Mouse (Mus musculus): ENCODE measurements around the gene Gm49630. TPM values are rescaled to one million over a fixed set of nuclear protein-coding genes. Genes with fewer than 3 reads are reported as not detected.
"Not testable (repeated sequence)": the region's sequence is repeated elsewhere in the genome, so short reads cannot be mapped to it uniquely, and the experiment has no call there.

Gm49630 gene
- polyA plus RNA-seq, 1 experiment from 2014 or later: not detected

- H3K27me3 ChIP-seq (replicated peaks; ENCODE audit: control insufficient read depth, insufficient read depth, low read length); H3K4me1 ChIP-seq (replicated peaks; ENCODE audit: control insufficient read depth, insufficient read depth, low read length); H3K9ac ChIP-seq (replicated peaks; ENCODE audit: low read depth, low read length); H3K4me3 ChIP-seq (replicated peaks; ENCODE audit: low read length); H3K36me3 ChIP-seq (ENCODE audit: control insufficient read depth, insufficient read depth); H3K4me2 ChIP-seq (ENCODE audit: low read length); ATAC-seq; H3K9me3 ChIP-seq (ENCODE audit: control insufficient read depth, low read length); H3K27ac ChIP-seq (ENCODE audit: low read length): not testable (repeated sequence)
- WGBS: 88% methylated on average over 7 of the region's 7 CpGs
These were observed 23.3 kb upstream of the Gm49630 start for GRCm38 (mm10) chr17:7395116-7395515.

DNA sequence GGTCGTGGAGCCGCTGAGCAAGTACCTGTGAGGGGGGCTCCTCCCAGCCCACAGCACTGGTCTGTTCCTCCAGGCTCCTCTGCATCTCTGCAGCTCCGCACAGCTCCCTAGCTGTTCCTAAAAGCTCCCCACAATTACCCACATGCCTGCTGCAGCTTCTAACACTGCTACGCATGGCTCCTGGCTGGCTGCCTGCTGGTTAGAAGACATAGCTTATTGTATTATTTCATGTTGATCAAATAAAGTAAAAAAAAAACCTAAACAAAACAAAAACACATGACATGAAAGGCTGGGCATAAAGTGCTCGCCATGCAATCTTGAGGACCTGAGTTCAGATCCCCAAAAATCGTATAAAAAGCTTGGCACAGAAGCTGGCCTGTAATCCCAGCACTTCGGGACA is 18.1 kb upstream of the Gm49630 start:
- H3K27me3 ChIP-seq (replicated peaks; ENCODE audit: control insufficient read depth, insufficient read depth, low read length); H3K9ac ChIP-seq (replicated peaks; ENCODE audit: low read depth, low read length); H3K27ac ChIP-seq (ENCODE audit: low read length); H3K9me3 ChIP-seq (ENCODE audit: control insufficient read depth, low read length); H3K4me2 ChIP-seq (ENCODE audit: low read length); H3K4me1 ChIP-seq (replicated peaks; ENCODE audit: control insufficient read depth, insufficient read depth, low read length); H3K36me3 ChIP-seq (ENCODE audit: control insufficient read depth, insufficient read depth); H3K4me3 ChIP-seq (replicated peaks; ENCODE audit: low read length): not testable (repeated sequence)
- 40% methylated on average over 7 of the region's 7 CpGs for WGBS
- 0 out of 2 replicates have a peak, but pooled peaks have one; percentile 33 for ATAC-seq

DNA sequence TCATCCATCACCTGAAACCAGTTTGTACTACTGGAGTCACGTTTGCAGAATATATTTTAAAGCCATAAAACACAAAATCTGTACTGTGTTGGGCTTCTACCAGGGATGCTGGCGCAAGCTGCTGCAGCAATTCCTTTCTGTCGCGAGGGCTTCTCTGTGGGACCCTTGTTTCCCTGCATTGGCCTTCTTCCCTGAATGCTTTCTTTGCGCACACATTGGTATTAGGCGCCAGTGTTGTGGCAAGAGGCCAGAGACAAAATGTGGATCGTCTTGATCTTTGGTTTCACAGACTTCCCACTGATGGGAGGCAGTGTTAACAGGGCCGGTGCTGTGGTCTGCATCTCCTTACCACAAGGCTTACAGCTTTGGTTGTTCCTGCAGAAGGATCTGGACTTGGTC is 17.2 kb upstream of the Gm49630 start:
- H3K27ac ChIP-seq (ENCODE audit: low read length); H3K4me3 ChIP-seq (replicated peaks; ENCODE audit: low read length); H3K4me1 ChIP-seq (replicated peaks; ENCODE audit: control insufficient read depth, insufficient read depth, low read length); ATAC-seq; H3K36me3 ChIP-seq (ENCODE audit: control insufficient read depth, insufficient read depth); H3K27me3 ChIP-seq (replicated peaks; ENCODE audit: control insufficient read depth, insufficient read depth, low read length); H3K4me2 ChIP-seq (ENCODE audit: low read length); H3K9ac ChIP-seq (replicated peaks; ENCODE audit: low read depth, low read length); H3K9me3 ChIP-seq (ENCODE audit: control insufficient read depth, low read length): not testable (repeated sequence)
- 59% methylated on average over 5 of the region's 8 CpGs for WGBS

DNA sequence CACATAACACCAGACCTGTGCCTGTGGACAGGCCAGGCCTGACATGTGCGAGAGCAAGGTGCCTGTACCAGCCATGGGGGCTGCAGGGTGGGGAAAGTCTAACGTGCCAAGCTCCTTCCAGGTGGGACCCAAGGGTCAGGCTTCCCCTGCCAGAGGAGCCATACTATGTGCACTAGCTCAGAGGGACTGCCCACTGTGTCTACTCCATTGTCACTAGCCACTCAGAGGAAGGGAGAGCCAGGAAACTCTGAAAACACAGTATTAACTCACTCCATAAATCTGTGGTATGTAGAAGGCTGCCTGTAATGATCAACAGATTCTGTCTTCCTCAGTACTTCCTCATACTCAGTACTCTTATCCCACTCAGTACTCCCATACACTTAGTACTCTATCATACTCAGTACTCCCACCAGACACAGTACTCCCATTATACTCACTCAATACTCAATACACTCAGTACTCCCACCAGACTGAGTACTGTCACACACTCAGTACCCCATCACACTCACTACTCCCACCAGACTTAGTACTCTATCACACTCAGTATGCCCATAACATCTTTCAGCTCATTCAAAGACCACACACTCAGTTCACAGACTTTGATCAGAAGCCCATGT is 16.7 kb upstream of the Gm49630 start:
- H3K4me2 ChIP-seq (ENCODE audit: low read length); ATAC-seq: not testable (repeated sequence)
- WGBS: no CpG with 5 or more reads among the region's 2 CpGs

DNA sequence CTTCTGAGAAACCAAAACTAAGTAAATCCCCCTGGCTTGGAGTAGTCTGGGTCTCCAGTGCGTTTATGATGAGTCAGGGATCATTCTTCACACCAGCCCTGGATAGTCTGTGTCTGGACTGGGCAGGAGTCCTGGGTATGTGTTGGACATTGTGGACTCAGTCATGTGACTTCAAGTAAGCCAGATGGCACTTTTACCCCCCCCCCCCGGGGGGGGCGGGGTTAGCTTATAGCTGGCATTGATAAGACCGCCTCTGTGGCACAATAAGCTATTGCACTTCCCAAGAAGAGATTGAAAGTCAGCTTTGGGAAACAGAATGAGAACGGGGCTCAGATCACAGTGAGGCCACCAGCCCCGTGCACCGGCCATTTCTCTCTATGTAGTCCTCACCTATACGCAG is 14.2 kb upstream of the Gm49630 start:
- H3K4me2 ChIP-seq (ENCODE audit: low read length); H3K9me3 ChIP-seq (ENCODE audit: control insufficient read depth, low read length); ATAC-seq; H3K27me3 ChIP-seq (replicated peaks; ENCODE audit: control insufficient read depth, insufficient read depth, low read length); H3K9ac ChIP-seq (replicated peaks; ENCODE audit: low read depth, low read length); H3K4me3 ChIP-seq (replicated peaks; ENCODE audit: low read length); H3K36me3 ChIP-seq (ENCODE audit: control insufficient read depth, insufficient read depth); H3K4me1 ChIP-seq (replicated peaks; ENCODE audit: control insufficient read depth, insufficient read depth, low read length); H3K27ac ChIP-seq (ENCODE audit: low read length): not testable (repeated sequence)
- 68% methylated on average over 8 of the region's 8 CpGs for WGBS

More for the DNA sequence above, 16.7 kb upstream of the Gm49630 start:
- H3K9ac ChIP-seq (replicated peaks; ENCODE audit: low read depth, low read length); H3K27me3 ChIP-seq (replicated peaks; ENCODE audit: control insufficient read depth, insufficient read depth, low read length); H3K9me3 ChIP-seq (ENCODE audit: control insufficient read depth, low read length); H3K4me3 ChIP-seq (replicated peaks; ENCODE audit: low read length); H3K36me3 ChIP-seq (ENCODE audit: control insufficient read depth, insufficient read depth); H3K4me1 ChIP-seq (replicated peaks; ENCODE audit: control insufficient read depth, insufficient read depth, low read length); H3K27ac ChIP-seq (ENCODE audit: low read length): not testable (repeated sequence)

DNA sequence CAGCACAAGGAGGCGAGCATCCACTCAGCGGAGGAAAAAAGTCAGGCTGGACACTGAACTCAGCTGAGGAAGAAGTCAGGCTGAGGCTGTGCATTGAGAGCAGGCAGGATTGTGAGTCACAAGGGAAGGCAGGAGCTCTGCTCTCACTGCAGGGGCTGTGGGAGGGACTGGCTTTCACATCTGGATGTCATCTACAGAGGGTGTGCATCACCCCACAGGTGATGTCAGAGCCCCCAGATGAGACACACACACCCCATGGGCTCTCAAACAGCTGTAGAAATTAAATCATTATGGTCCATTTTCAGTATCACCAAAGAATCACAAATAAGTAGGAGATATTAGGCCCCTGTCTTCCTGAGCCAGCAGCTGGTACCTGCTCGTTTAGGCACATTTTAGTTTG is 13.6 kb upstream of the Gm49630 start, which contains the start of gene Unc93a2:
Gene Unc93a2 (minus strand): TSS at position 101 of the 400 bp plus-strand sequence.
- not testable (repeated sequence) for H3K4me2 ChIP-seq (ENCODE audit: low read length); H3K27me3 ChIP-seq (replicated peaks; ENCODE audit: control insufficient read depth, insufficient read depth, low read length); H3K4me1 ChIP-seq (replicated peaks; ENCODE audit: control insufficient read depth, insufficient read depth, low read length); H3K9me3 ChIP-seq (ENCODE audit: control insufficient read depth, low read length); H3K27ac ChIP-seq (ENCODE audit: low read length); H3K4me3 ChIP-seq (replicated peaks; ENCODE audit: low read length); H3K36me3 ChIP-seq (ENCODE audit: control insufficient read depth, insufficient read depth); H3K9ac ChIP-seq (replicated peaks; ENCODE audit: low read depth, low read length); ATAC-seq
- 76% methylated on average over 3 of the region's 3 CpGs for WGBS

DNA sequence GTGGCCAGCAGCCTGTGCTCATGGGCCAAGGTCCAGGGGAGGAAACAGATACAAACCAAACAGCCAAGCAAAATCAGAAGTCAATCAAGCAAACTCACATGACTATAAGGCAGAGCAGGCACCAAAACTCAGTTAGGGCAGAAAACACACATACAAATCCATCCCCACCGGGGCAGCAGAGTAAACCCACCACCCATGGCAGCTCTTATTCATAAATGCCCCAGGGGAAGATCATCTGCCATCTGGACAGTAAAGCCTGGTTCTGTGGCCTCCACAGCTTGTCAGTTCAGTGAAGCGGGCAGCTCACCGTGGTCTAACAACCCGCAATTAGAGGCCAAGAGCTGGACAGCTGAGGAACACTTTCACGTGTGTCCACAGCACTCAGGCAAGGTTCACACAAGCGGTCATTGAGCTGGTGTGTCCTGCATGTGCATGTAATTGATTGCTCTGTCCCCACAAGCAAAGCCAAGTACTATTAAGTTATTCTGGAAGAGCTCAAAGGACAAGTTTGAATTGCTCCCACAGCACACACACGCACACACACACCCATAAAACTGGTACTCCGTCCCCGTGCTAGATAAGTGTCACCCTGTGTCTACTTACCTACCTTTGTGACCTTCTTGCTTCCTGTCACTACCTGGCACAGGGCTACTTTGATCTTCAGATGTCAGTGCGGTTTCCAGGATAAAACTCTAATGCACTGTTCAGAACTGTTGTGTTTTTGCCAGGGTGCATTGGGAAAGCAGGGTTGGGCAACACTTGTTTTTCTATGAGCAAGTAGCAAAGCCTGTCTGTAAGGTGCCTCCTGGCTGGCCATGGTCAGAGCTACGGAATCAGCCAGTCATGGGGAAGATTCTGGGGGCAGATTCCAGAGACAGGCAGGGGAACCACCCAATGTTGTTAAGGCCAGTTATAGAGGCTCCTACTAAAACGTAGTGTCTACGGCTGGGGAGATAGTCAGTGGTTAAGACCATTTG is 11.7 kb upstream of the Gm49630 start:
- not testable (repeated sequence) for H3K4me3 ChIP-seq (replicated peaks; ENCODE audit: low read length); H3K9me3 ChIP-seq (ENCODE audit: control insufficient read depth, low read length); H3K4me1 ChIP-seq (replicated peaks; ENCODE audit: control insufficient read depth, insufficient read depth, low read length); H3K36me3 ChIP-seq (ENCODE audit: control insufficient read depth, insufficient read depth); H3K9ac ChIP-seq (replicated peaks; ENCODE audit: low read depth, low read length); ATAC-seq; H3K4me2 ChIP-seq (ENCODE audit: low read length); H3K27me3 ChIP-seq (replicated peaks; ENCODE audit: control insufficient read depth, insufficient read depth, low read length); H3K27ac ChIP-seq (ENCODE audit: low read length)
- WGBS: 85% methylated on average over 10 of the region's 13 CpGs

- not testable (repeated sequence) for H3K4me3 ChIP-seq (replicated peaks; ENCODE audit: low read length); ATAC-seq; H3K4me2 ChIP-seq (ENCODE audit: low read length); H3K27ac ChIP-seq (ENCODE audit: low read length); H3K27me3 ChIP-seq (replicated peaks; ENCODE audit: control insufficient read depth, insufficient read depth, low read length); H3K9me3 ChIP-seq (ENCODE audit: control insufficient read depth, low read length); H3K9ac ChIP-seq (replicated peaks; ENCODE audit: low read depth, low read length); H3K4me1 ChIP-seq (replicated peaks; ENCODE audit: control insufficient read depth, insufficient read depth, low read length); H3K36me3 ChIP-seq (ENCODE audit: control insufficient read depth, insufficient read depth)
- 68% methylated on average over 1 of the region's 3 CpGs for WGBS
These were observed 10.9 kb upstream of the Gm49630 start for GRCm38 (mm10) chr17:7382711-7383110.

DNA sequence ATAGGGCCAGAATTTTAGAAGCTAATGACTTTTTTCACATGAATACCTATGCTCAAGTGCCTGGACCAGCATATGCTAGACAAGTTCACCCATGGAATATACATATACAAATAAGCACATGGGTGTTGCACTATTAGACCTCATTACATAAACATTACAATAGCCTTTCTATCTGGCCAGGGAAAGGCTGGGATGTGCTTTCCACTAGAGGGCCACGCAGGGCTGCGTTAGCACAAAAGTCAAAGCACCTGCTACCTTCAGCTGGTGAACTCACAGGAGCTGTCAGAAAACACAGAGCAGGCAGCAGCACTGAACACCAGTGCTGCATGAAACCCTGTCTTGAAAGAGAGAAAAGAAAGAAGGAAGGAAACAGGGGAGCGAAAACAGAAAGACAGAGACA is 6.1 kb upstream of the Gm49630 start:
- H3K9ac ChIP-seq (replicated peaks; ENCODE audit: low read depth, low read length); H3K4me1 ChIP-seq (replicated peaks; ENCODE audit: control insufficient read depth, insufficient read depth, low read length); H3K4me3 ChIP-seq (replicated peaks; ENCODE audit: low read length); H3K27me3 ChIP-seq (replicated peaks; ENCODE audit: control insufficient read depth, insufficient read depth, low read length); H3K36me3 ChIP-seq (ENCODE audit: control insufficient read depth, insufficient read depth); ATAC-seq; H3K27ac ChIP-seq (ENCODE audit: low read length); H3K4me2 ChIP-seq (ENCODE audit: low read length); H3K9me3 ChIP-seq (ENCODE audit: control insufficient read depth, low read length): not testable (repeated sequence)
- 15% methylated on average over 2 of the region's 3 CpGs for whole genome bisulfite sequencing
